Mouse (Mus musculus): ENCODE measurements at regions not wholly inside any gene's neighbourhood (a gene's known extent, or its start where the extent isn't known, plus 50 kb on each side); places are given as distances from the start of the nearest gene placed in this dataset.
"Not testable (repeated sequence)": the region's sequence is repeated elsewhere in the genome, so short reads cannot be mapped to it uniquely, and the experiment has no call there.

DNA sequence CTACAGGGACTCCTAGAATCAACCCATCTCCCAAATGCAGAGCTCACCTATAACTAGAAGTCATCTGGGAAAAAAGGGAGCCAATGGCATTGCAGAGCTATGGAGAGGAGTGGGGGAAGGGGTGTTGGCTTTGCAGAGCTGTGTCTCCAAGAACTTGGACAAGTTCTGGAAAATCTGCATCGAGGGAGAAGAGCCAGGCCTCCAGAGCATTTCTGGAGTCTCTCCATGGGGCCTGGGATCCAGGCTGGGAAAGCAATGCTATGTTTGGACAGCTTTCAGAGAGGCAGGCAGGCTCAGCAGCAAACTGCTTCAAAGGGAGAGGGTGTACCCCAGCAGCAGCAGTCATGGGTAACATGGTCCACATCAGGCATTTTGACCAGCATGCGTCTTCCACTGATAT is 211.6 kb upstream of the Nectin1 start:
- no peak overlapping the region for H3K27ac ChIP-seq
- H3K9ac ChIP-seq: no peak overlapping the region
- H3K4me1 ChIP-seq (replicated peaks): no peaks in the 10 kb centered on the region
- H3K9me3 ChIP-seq (replicated peaks): no peaks in the 10 kb centered on the region
- no peaks in the 10 kb centered on the region for H3K36me3 ChIP-seq
- no peak overlapping the region for H3K4me3 ChIP-seq
- H3K27me3 ChIP-seq: 0 out of 2 replicates have a peak, but pooled peaks cover 3% of the 10 kb centered on the region
- ATAC-seq (replicated peaks; ENCODE audit: insufficient number of reproducible peaks, insufficient read depth, low FRiP score, low read depth): no peak
- no peak overlapping the region for H3K4me2 ChIP-seq
- WGBS: 58% methylated on average over 2 of the region's 2 CpGs

DNA sequence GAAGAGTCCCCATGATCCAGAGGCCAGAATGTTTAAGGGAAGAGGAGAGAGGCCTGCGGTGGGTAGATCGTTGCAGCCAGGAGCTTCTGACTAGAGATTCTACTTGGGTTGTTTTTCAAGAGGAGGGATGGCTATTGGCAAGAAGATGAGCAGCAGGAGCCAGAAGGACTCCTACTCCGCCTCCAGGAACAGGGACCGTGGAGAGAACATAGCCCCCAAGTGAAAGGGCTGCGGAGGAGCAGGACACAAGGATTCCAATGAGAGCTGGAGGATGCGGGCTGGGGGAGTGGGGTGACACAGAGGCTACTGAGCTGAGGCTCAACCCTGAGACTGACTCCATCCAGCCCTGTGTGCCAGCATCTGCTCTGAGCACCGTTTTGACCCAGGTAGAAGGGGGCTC is 207.8 kb upstream of the Nectin1 start:
- ATAC-seq (replicated peaks; ENCODE audit: insufficient number of reproducible peaks, insufficient read depth, low FRiP score, low read depth): no peak
- Histone ChIP-seq H3K4me2 (no peak overlapping the region), H3K27ac (no peak overlapping the region), H3K27me3 (no peaks in the 10 kb centered on the region), H3K9ac (no peak overlapping the region), H3K4me1 (replicated peaks) (0 out of 2 replicates have a peak, but pooled peaks cover under 1% of the 10 kb centered on the region), H3K36me3 (no peaks in the 10 kb centered on the region), H3K9me3 (replicated peaks) (no peaks in the 10 kb centered on the region), H3K4me3 (no peak overlapping the region)
- WGBS: 81% methylated on average over 7 of the region's 7 CpGs

DNA sequence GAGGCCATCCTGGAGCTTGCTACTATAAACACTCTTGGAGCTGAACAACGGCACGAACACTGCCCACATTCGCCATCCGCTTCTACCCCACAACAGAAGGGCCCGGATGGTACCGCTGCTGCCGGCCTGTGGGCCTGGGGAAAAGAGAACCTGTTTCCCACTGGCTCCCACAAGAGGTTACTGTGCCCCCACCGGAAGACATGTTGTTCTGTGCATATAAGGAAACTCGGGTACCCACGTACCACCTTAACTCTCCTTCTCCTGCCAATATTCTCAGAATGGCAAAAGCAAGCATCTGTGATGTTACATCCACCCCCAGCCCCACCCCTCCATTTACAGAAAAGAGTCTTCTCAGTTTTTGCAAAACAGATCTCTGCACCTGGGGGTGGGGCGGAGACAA is 206.7 kb upstream of the Nectin1 start:
- 89% methylated on average over 11 of the region's 11 CpGs for WGBS
- Histone ChIP-seq H3K36me3 (no peaks in the 10 kb centered on the region), H3K27me3 (no peaks in the 10 kb centered on the region), H3K27ac (no peak overlapping the region), H3K4me1 (replicated peaks) (0 out of 2 replicates have a peak, but pooled peaks cover 2% of the 10 kb centered on the region), H3K4me3 (no peak overlapping the region), H3K4me2 (no peak overlapping the region), H3K9me3 (replicated peaks) (no peaks in the 10 kb centered on the region), H3K9ac (no peak overlapping the region)
- ATAC-seq (replicated peaks; ENCODE audit: insufficient number of reproducible peaks, insufficient read depth, low FRiP score, low read depth): no peak

DNA sequence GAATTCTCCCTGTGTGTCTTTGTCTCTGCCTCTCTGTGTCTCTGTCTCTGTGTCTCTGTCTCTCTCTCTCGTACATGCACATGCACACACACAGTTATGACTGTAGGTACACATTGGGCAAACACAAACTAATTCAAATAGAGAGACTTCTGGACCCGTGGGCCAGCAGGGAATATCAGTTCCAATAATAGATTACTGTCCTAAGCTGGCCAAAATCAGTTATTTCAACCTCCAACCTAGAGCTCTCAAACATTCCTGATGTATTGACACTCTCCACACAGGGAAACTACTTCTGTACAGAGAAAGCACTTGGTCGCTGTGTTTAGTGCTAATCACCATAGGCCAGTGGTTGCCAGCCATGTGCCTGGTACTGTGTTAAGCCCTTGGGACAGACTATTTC is 203.7 kb upstream of the Nectin1 start:
- Histone ChIP-seq H3K9ac (no peak overlapping the region), H3K4me1 (replicated peaks) (0 out of 2 replicates have a peak, but pooled peaks cover 6% of the 10 kb centered on the region), H3K4me2 (no peak overlapping the region), H3K4me3 (no peak overlapping the region), H3K27ac (no peak overlapping the region), H3K9me3 (replicated peaks) (no peaks in the 10 kb centered on the region), H3K36me3 (no peaks in the 10 kb centered on the region), H3K27me3 (0 out of 2 replicates have a peak, but pooled peaks cover 5% of the 10 kb centered on the region)
- ATAC-seq (replicated peaks; ENCODE audit: insufficient number of reproducible peaks, insufficient read depth, low FRiP score, low read depth): no peak
- 74% methylated on average over 3 of the region's 3 CpGs for WGBS

DNA sequence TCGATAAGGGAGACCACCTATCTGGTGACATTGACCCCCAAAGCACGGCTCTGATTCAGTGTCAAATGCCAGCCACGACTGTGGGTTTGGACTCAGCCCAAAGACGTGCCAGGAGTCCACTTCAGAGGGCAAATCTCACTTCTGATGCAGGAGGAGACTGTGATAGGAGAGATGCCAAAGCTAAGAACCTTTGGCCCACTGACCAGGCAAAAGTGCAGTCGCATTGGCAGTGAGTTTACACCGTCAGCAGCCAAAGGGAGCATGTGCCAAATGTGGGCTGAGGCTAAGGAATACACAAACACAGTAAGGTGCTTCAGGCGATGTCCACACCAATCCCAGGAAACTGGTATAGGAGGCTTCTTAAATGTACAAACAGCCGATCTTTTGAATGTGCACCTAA is 202.6 kb upstream of the Nectin1 start:
- WGBS: 63% methylated on average over 8 of the region's 8 CpGs
- Histone ChIP-seq H3K36me3 (no peaks in the 10 kb centered on the region), H3K27ac (no peak overlapping the region), H3K27me3 (0 out of 2 replicates have a peak, but pooled peaks cover 5% of the 10 kb centered on the region), H3K4me1 (replicated peaks) (0 out of 2 replicates have a peak, but pooled peaks cover 9% of the 10 kb centered on the region), H3K9me3 (replicated peaks) (no peaks in the 10 kb centered on the region), H3K9ac (no peak overlapping the region), H3K4me2 (no peak overlapping the region), H3K4me3 (no peak overlapping the region)
- ATAC-seq (replicated peaks; ENCODE audit: insufficient number of reproducible peaks, insufficient read depth, low FRiP score, low read depth): no peak

DNA sequence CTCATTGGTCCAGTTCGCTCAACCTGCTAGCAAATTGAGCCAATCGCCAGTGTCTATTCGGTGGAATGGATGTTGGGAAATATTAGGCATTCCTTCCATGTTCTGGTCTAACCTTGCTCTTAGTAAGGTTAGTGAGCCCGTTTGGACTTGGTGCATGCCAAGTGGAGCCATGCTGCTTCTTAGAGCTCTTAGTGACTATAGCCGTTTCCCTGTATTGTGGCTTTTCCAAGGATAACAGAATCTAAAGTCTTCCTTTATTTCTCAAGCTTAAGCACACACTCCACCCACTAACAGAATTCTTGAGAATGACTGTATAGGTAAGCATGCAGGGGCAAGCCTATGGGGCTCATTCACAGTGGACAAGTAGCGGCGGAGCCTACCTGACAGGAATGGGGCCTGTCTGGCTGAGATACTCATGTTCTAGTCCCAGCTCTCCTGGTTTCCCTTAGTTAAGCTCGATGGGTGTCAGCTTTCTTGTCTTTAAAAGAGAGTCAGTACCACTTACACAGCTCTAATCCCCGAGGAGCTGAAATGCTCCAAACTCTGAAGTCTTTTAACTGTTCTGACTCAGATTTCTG is 201.6 kb upstream of the Nectin1 start:
- no peak for ATAC-seq (replicated peaks; ENCODE audit: insufficient number of reproducible peaks, insufficient read depth, low FRiP score, low read depth)
- H3K9me3 ChIP-seq (replicated peaks): no peaks in the 10 kb centered on the region
- H3K4me3 ChIP-seq: no peak overlapping the region
- 0 out of 2 replicates have a peak, but pooled peaks cover 9% of the 10 kb centered on the region for H3K4me1 ChIP-seq (replicated peaks)
- H3K27me3 ChIP-seq: 0 out of 2 replicates have a peak, but pooled peaks cover 5% of the 10 kb centered on the region
- no peak overlapping the region for H3K9ac ChIP-seq
- WGBS: 78% methylated on average over 9 of the region's 9 CpGs
- no peak overlapping the region for H3K27ac ChIP-seq
- H3K4me2 ChIP-seq: no peak overlapping the region
- H3K36me3 ChIP-seq: no peaks in the 10 kb centered on the region

DNA sequence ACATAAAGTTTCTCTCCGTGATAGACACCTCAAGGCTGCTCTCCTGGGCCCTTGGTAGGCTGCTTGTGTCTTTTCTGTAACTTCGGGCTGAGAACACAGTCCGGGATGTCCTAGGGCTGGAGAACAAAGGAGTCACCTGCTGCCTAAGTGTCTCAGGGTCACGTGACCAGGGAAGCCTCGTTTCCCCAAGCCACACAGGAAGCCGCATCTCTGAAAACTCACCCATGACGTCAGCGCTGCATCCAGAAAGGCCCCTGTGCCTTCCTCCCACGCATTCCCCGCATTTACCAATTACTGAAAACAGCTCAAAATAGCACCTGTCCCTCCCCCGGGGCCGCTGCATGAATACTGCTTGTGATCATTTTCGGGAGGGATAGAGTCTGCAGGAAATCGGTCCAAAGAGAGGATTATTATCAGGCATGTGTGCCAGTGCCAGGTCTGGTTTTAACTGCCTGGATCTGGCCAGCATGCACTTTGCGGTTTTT is 198.7 kb upstream of the Nectin1 start:
- Histone ChIP-seq H3K9me3 (replicated peaks) (no peaks in the 10 kb centered on the region), H3K4me3 (no peak overlapping the region), H3K27me3 (peaks cover 12% of the 10 kb centered on the region), H3K4me2 (no peak overlapping the region), H3K27ac (no peak overlapping the region), H3K36me3 (no peaks in the 10 kb centered on the region), H3K9ac (no peak overlapping the region), H3K4me1 (replicated peaks) (peaks cover 16% of the 10 kb centered on the region; the same call in 1 of the 2 replicates)
- no peak for ATAC-seq (replicated peaks; ENCODE audit: insufficient number of reproducible peaks, insufficient read depth, low FRiP score, low read depth)
- WGBS: 21% methylated on average over 15 of the region's 15 CpGs

DNA sequence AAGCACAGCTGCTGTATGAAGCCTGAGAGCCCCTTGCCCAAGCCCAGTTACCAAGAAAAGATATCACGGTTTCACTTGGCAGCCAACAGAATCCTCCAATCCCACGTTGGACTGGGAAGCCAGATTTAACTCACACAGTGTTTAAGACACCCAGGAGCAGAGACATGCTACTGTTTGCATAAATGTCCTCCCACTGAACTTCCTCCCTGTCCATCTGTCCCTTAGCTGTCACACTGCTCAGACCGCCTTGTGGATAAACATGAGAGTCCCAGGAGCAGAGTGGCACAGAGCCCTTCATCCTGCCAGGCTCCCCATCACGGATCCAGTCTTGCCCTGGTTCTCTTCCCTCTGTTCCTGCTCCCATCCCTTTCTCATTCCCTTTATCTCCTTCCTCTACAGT is 194.9 kb upstream of the Nectin1 start:
- no peak for ATAC-seq (replicated peaks; ENCODE audit: insufficient number of reproducible peaks, insufficient read depth, low FRiP score, low read depth)
- no peak overlapping the region for H3K9ac ChIP-seq
- H3K4me3 ChIP-seq: no peak overlapping the region
- H3K27ac ChIP-seq: no peak overlapping the region
- peaks cover 14% of the 10 kb centered on the region; the same call in 1 of the 2 replicates for H3K4me1 ChIP-seq (replicated peaks)
- WGBS: 40% methylated on average over 4 of the region's 4 CpGs
- H3K9me3 ChIP-seq (replicated peaks): no peaks in the 10 kb centered on the region
- H3K36me3 ChIP-seq: no peaks in the 10 kb centered on the region
- peaks cover 12% of the 10 kb centered on the region for H3K27me3 ChIP-seq
- no peak overlapping the region for H3K4me2 ChIP-seq

DNA sequence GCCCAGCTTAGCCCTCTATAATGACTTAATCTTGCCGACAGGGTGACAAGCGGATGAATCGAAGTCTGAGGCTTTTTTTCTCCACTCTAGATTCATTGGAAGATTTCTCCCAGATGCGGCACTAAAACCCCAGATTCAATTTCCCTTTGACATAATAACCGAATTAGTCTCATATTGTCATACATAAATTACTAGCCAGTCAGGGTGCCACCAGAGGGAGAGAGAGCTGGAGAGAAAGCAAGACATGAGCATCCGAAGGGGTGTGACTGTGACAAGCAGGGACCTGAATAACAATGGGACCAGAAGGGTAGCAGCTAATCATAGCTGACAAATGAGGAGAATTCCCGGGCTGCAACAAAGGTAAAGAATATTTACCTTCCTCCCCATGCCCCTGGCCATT is 194.5 kb upstream of the Nectin1 start:
- no peaks in the 10 kb centered on the region for H3K9me3 ChIP-seq (replicated peaks)
- no peaks in the 10 kb centered on the region for H3K36me3 ChIP-seq
- no peak for ATAC-seq (replicated peaks; ENCODE audit: insufficient number of reproducible peaks, insufficient read depth, low FRiP score, low read depth)
- H3K27me3 ChIP-seq: peaks cover 11% of the 10 kb centered on the region
- no peak overlapping the region for H3K9ac ChIP-seq
- 45% methylated on average over 7 of the region's 7 CpGs for WGBS
- H3K4me3 ChIP-seq: no peak overlapping the region
- H3K27ac ChIP-seq: no peak overlapping the region
- peaks cover 14% of the 10 kb centered on the region; the same call in 1 of the 2 replicates for H3K4me1 ChIP-seq (replicated peaks)
- no peak overlapping the region for H3K4me2 ChIP-seq

DNA sequence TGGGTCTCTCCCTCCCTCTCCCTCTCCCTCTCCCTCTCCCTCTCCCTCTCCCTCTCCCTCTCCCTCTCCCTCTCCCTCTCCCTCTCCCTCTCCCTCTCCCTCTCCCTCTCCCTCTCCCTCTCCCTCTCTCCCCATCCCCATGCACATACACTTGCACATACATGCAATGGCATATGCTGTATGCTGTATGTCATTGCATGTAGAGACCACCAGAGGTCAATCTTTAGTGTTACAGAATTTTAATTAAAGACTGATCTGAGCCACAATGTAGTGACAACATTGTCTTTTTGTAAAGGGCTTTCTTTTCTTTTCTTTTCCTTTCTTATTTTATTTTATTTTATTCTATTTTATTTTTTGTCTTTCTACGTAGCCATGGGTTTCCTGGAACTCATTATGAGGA is 191.0 kb upstream of the Nectin1 start:
- not testable (repeated sequence) for H3K9ac ChIP-seq; H3K4me1 ChIP-seq (replicated peaks); ATAC-seq (replicated peaks; ENCODE audit: insufficient number of reproducible peaks, insufficient read depth, low FRiP score, low read depth); H3K27ac ChIP-seq; H3K4me3 ChIP-seq; H3K4me2 ChIP-seq; H3K9me3 ChIP-seq (replicated peaks); H3K27me3 ChIP-seq; H3K36me3 ChIP-seq
- WGBS: 86% methylated on average over 1 of the region's 1 CpGs

DNA sequence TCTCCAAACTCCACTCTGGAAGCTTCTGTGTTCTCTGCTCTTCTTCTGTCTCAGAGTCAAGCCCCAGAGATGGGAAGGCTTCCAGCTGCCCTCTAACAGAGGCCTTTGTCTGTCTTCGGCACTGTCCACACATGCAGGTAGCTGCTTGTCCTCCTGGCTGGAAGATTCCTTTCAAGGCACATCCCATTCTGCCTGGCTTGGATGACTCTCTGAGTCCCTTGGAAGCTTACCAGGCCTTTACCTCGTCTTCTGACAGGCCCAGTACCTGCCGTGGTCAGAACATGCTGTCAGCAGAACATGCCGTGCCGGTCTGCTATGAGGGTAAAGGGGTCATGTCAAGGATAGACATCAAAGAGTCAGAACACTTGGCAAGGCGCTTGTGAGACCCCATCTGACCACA is 181.8 kb upstream of the Nectin1 start:
- Histone ChIP-seq H3K9ac (no peak overlapping the region), H3K4me1 (replicated peaks) (no peaks in the 10 kb centered on the region), H3K4me2 (no peak overlapping the region), H3K27ac (no peak overlapping the region), H3K4me3 (no peak overlapping the region), H3K36me3 (no peaks in the 10 kb centered on the region), H3K27me3 (0 out of 2 replicates have a peak, but pooled peaks cover 4% of the 10 kb centered on the region), H3K9me3 (replicated peaks) (no peaks in the 10 kb centered on the region)
- 69% methylated on average over 6 of the region's 6 CpGs for WGBS
- no peak for ATAC-seq (replicated peaks; ENCODE audit: insufficient number of reproducible peaks, insufficient read depth, low FRiP score, low read depth)

DNA sequence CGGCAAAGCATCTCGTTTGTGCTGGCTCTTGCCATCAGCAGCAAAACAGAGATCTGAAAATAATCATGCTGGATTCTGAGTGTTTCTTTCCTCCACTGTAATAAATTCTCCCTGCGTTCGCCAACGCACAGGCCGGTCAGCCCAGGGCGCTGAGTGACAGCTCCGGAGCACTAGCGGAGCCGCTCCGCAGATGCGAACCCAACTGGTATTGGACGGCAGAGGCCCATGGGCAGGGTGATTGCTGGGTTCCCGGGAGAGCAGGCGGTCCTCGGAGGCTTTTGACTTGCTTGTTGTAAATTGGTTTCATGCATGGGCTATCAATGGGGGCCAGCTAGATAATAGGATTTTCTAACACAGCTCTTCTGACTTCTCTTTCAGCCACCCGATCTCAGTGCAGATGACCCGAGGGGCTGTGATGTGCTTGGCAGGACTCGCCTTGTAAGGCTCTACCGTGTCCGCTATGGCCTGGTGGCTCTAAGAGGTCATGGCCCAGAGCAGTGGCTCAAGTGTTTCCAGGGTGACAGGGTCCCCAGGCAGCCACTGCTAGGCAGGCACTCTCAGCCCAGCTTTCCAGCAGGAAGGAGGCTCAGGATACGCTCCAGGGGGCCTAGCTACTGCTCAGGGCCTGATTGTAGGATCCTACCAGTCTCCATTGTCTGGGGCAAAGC is 179.4 kb upstream of the Nectin1 start:
- no peaks in the 10 kb centered on the region for H3K36me3 ChIP-seq
- H3K9ac ChIP-seq: no peak overlapping the region
- H3K4me1 ChIP-seq (replicated peaks): no peaks in the 10 kb centered on the region
- 0 out of 2 replicates have a peak, but pooled peaks cover 4% of the 10 kb centered on the region for H3K27me3 ChIP-seq
- H3K27ac ChIP-seq: no peak overlapping the region
- WGBS: 75% methylated on average over 22 of the region's 22 CpGs
- H3K9me3 ChIP-seq (replicated peaks): no peaks in the 10 kb centered on the region
- H3K4me3 ChIP-seq: no peak overlapping the region
- ATAC-seq (replicated peaks; ENCODE audit: insufficient number of reproducible peaks, insufficient read depth, low FRiP score, low read depth): no peak
- H3K4me2 ChIP-seq: no peak overlapping the region
